Mouse (Mus musculus): ENCODE measurements at regions not wholly inside any gene's neighbourhood (a gene's known extent, or its start where the extent isn't known, plus 50 kb on each side); places are given as distances from the start of the nearest gene placed in this dataset.

DNA sequence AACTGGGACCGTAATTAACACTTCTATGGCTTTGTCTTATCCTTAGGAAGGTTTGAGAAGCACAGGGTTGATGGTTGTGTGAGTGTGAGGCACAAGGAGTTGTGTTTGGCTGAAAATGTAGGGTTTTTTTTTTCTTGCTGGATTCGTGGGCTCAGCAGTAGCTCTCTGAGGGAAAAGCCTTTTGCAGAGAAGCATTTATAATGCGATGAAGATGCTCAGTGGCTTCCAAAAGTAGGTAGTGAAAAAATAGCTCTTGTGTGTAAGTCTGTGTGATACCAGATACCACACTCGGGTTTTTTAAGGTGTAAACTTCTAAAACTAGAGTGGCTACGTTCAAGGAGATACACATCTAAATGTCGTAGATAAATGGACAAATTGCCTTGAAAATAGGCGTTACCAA lies 149.1 kb upstream of the 4933402D24Rik start:
- no peak for ATAC-seq (ENCODE audit: low FRiP score)
- Histone ChIP-seq H3K4me2 (no peak overlapping the region), H3K4me3 (replicated peaks) (no peak overlapping the region), H3K27ac (replicated peaks) (no peak overlapping the region), H3K9me3 (replicated peaks) (no peaks in the 10 kb centered on the region), H3K27me3 (replicated peaks) (no peaks in the 10 kb centered on the region), H3K4me1 (no peaks in the 10 kb centered on the region), H3K9ac (replicated peaks) (no peak overlapping the region), H3K36me3 (no peaks in the 10 kb centered on the region)
- 73% methylated on average over 7 of the region's 7 CpGs for WGBS

DNA sequence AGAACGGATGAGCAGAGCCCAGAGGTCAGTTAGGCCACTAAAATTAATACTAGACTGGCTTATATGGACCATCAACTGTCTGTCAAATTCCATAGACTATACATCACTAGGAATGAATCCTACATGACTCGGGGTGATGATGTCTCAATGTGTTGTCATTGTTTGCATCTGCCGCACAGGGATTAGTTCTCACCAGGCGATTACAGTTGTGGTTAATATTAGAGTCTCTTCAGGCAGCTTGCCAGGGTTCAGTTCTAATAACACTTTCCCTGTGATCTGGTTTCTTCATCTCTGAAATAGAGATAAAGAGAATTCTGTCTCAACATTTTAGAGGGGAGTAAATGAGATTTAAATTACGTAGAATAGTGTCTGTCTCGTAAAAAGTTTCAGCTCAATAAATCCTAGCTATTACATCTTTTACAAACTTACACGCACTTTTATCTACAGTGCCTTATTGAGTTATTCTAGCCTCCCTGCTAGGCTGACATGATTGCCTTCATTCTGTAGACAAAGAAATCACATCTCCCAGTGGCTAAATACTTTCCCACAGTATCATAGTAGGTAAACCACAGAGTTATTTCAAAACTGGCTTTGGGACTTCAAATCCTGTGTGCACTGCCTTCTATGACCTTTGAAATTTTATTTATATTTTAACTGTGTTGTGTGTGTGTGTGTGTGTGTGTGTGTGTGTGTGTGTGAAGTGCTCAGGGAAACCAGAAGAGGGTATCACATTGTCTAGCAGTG lies 148.0 kb upstream of the 4933402D24Rik start:
- Histone ChIP-seq H3K27ac (replicated peaks) (no peak overlapping the region), H3K4me2 (no peak overlapping the region), H3K9me3 (replicated peaks) (no peaks in the 10 kb centered on the region), H3K9ac (replicated peaks) (no peak overlapping the region), H3K36me3 (no peaks in the 10 kb centered on the region), H3K4me3 (replicated peaks) (no peak overlapping the region), H3K27me3 (replicated peaks) (no peaks in the 10 kb centered on the region), H3K4me1 (no peaks in the 10 kb centered on the region)
- no peak for ATAC-seq (ENCODE audit: low FRiP score)
- WGBS: 76% methylated on average over 7 of the region's 7 CpGs

DNA sequence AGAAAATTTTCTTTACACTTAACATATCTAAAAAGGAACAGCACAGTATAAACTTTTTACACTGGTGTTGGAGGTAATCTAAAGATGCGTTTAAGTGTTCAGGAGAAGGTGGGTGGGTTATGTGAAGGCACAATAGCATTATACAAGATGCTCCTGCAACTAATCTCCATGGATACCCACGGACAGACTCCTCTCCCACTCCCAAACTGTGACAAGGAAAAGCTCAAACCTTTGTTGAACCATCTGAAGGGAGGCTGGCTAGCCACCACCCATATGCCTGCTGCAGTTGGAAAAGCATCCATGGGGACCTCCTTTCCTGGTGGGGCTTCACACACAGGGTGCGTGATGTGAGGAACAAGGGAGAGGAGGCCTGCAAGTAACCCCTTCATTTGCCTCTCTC lies 141.7 kb upstream of the 4933402D24Rik start:
- H3K4me2 ChIP-seq: no peak overlapping the region
- no peak for ATAC-seq (ENCODE audit: low FRiP score)
- 83% methylated on average over 3 of the region's 3 CpGs for WGBS
- no peak overlapping the region for H3K9ac ChIP-seq (replicated peaks)
- H3K27me3 ChIP-seq (replicated peaks): no peaks in the 10 kb centered on the region
- no peaks in the 10 kb centered on the region for H3K9me3 ChIP-seq (replicated peaks)
- H3K4me1 ChIP-seq: no peaks in the 10 kb centered on the region
- H3K4me3 ChIP-seq (replicated peaks): no peak overlapping the region
- H3K36me3 ChIP-seq: no peaks in the 10 kb centered on the region
- H3K27ac ChIP-seq (replicated peaks): no peak overlapping the region

DNA sequence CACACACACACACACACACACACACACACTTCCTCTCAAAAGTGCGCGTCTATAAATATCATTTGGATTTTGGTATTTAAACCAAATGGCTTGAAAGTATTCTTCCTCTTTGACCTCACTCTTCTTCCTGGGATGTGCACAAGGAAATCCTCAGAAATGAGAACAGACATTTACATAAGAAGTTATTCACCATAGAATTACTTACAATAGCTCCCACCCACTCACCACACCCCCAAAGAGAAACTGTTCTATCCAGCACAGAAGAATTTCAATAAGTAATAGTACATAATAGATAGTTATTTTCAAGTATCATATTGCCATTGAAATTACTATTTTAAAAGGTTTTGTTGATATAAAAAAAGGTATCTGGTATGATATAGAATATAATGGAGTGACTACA lies 140.1 kb upstream of the 4933402D24Rik start:
- Histone ChIP-seq H3K27ac (replicated peaks) (no peak overlapping the region), H3K4me1 (no peaks in the 10 kb centered on the region), H3K36me3 (no peaks in the 10 kb centered on the region), H3K4me2 (no peak overlapping the region), H3K27me3 (replicated peaks) (no peaks in the 10 kb centered on the region), H3K4me3 (replicated peaks) (no peak overlapping the region), H3K9me3 (replicated peaks) (no peaks in the 10 kb centered on the region), H3K9ac (replicated peaks) (no peak overlapping the region)
- 92% methylated on average over 2 of the region's 2 CpGs for WGBS
- no peak for ATAC-seq (ENCODE audit: low FRiP score)

DNA sequence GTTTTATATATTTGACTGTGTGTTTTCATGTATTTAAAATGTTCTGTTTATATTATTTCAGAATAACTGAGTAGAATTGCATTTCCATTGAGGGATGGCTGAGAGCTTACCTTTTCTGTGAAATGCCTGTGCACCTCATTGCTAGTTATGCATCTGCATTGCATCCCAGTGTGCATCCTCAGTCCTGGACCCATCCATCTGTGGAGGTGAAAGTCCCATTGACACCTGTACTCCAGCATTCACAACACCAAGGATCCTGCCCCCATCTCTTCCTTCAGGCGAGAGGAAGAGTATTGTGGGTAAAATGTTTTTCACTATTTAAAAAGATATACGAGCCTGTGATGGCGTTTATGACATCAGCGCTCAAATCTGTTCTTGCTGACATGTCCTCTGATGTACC lies 134.6 kb upstream of the 4933402D24Rik start:
- H3K36me3 ChIP-seq: no peaks in the 10 kb centered on the region
- H3K4me3 ChIP-seq (replicated peaks): no peak overlapping the region
- no peak for ATAC-seq (ENCODE audit: low FRiP score)
- H3K4me2 ChIP-seq: no peak overlapping the region
- H3K27me3 ChIP-seq (replicated peaks): no peaks in the 10 kb centered on the region
- no peaks in the 10 kb centered on the region for H3K9me3 ChIP-seq (replicated peaks)
- H3K4me1 ChIP-seq: peaks cover 10% of the 10 kb centered on the region
- WGBS: 94% methylated on average over 4 of the region's 4 CpGs
- no peak overlapping the region for H3K27ac ChIP-seq (replicated peaks)
- H3K9ac ChIP-seq (replicated peaks): no peak overlapping the region

DNA sequence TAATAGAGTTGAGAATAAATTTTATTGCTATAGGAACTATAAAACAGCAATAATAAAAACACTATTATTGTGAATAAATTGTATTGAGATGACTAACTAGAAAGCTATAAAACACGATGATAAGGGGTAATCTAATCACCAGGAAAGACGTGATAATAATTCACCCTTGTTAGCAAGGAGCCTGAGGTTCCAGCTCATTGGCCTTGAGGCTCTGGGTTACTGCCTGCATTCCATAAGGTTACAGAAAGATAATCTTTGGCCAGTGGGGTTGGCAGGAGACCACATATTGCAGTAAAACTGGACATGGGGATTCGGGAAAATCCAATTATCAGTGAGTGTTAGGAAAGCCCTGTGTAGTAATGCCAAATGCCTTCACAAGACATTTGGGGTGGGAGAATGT lies 134.1 kb upstream of the 4933402D24Rik start:
- Histone ChIP-seq H3K9me3 (replicated peaks) (no peaks in the 10 kb centered on the region), H3K9ac (replicated peaks) (no peak overlapping the region), H3K4me1 (peaks cover 10% of the 10 kb centered on the region), H3K36me3 (no peaks in the 10 kb centered on the region), H3K27ac (replicated peaks) (no peak overlapping the region), H3K4me3 (replicated peaks) (no peak overlapping the region), H3K27me3 (replicated peaks) (no peaks in the 10 kb centered on the region), H3K4me2 (no peak overlapping the region)
- 41% methylated on average over 3 of the region's 3 CpGs for WGBS
- ATAC-seq (ENCODE audit: low FRiP score): no peak

DNA sequence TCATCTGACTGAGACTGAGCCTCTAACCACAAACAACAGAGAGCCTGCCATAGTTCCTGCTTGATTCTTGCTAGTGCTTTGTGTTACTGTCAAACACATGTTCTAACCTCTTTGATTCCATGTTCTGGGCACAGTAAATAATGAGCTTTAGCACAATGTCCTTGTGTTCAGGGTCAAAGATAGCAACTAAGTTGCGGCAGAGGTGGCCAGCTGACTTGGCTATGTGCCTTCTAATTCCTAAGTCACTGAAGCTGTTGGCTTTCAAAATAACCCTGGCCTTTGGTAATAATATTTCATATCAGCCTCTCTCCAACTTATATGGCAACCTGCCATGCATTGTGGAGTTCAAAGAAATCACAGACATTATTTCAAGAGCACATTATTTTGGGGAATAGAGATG lies 133.3 kb upstream of the 4933402D24Rik start:
- peaks cover 10% of the 10 kb centered on the region for H3K4me1 ChIP-seq
- 38% methylated on average over 1 of the region's 1 CpGs for WGBS
- no peaks in the 10 kb centered on the region for H3K36me3 ChIP-seq
- no peak overlapping the region for H3K4me2 ChIP-seq
- no peaks in the 10 kb centered on the region for H3K9me3 ChIP-seq (replicated peaks)
- ATAC-seq (ENCODE audit: low FRiP score): no peak
- no peaks in the 10 kb centered on the region for H3K27me3 ChIP-seq (replicated peaks)
- H3K9ac ChIP-seq (replicated peaks): no peak overlapping the region
- H3K4me3 ChIP-seq (replicated peaks): no peak overlapping the region
- H3K27ac ChIP-seq (replicated peaks): no peak overlapping the region

DNA sequence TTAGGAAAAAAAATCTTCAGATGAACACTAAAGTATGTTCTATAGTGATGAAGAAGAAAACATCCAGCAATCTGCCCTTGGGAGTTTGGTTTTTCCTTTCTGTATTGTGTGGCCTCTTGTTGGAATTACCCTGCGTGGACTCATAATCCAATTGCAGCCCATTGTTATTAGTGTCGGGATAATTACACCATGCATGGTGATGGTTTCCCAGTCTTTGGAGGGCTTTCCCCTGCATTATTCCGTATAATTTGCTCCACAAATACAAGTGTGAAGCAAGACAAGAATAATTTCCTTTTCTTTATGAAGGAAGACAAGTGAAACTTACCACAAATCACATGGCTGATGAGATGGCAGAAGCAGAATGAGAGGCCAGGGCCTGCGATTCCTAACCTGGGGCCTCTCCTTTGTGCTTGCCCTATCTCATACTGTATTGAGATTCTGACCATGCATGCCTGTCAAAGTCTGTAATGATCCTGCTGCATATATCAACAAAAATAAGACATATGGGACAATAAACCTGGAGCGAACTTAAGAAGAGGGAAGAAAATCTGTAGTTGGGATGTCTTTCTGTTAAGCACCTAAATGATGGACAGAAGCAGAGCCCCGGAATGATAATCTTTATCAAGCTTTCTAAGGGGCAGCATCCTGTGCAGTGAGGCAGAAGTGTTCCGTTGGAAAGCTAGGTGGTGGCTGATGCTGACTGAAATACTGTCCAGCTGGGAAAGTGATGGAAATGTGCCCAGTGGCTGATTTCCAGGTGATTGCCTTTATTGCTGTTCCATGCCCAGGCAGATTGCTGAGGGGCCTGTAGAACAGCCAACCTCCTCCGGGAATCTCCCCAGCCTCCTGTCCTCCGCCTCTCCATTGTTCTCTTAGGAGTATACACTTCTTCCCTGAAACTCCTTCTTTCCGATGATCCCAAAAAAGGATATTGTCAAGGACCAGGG lies 130.8 kb upstream of the 4933402D24Rik start:
- no peak overlapping the region for H3K27ac ChIP-seq (replicated peaks)
- ATAC-seq (ENCODE audit: low FRiP score): no peak
- peaks cover 10% of the 10 kb centered on the region for H3K4me1 ChIP-seq
- H3K9ac ChIP-seq (replicated peaks): no peak overlapping the region
- H3K36me3 ChIP-seq: no peaks in the 10 kb centered on the region
- H3K4me3 ChIP-seq (replicated peaks): no peak overlapping the region
- WGBS: 47% methylated on average over 10 of the region's 10 CpGs
- H3K27me3 ChIP-seq (replicated peaks): no peaks in the 10 kb centered on the region
- H3K4me2 ChIP-seq: no peak overlapping the region
- H3K9me3 ChIP-seq (replicated peaks): no peaks in the 10 kb centered on the region

DNA sequence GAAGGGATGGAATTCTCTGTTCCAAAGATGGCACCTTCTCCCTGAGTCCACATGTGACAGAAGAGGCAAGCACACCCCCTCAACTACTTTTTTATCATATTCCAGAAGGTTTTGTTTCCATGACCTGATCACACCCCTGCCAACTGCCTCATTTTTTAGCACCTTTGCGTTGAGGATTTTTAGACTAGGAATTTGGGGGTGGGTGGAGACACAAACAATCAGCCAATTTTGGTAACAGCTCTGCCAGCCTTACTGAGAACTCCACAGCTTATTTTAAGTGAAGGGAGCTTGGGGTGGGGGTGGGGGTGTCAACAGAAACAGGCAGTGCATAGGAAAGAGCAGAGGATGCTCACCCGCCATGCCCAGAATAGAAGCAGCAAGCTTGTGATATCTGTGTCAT lies 129.7 kb upstream of the 4933402D24Rik start:
- 89% methylated on average over 2 of the region's 2 CpGs for WGBS
- ATAC-seq (ENCODE audit: low FRiP score): no peak
- no peaks in the 10 kb centered on the region for H3K27me3 ChIP-seq (replicated peaks)
- H3K27ac ChIP-seq (replicated peaks): no peak overlapping the region
- no peaks in the 10 kb centered on the region for H3K36me3 ChIP-seq
- no peaks in the 10 kb centered on the region for H3K9me3 ChIP-seq (replicated peaks)
- no peak overlapping the region for H3K4me3 ChIP-seq (replicated peaks)
- no peak overlapping the region for H3K4me2 ChIP-seq
- no peak overlapping the region for H3K9ac ChIP-seq (replicated peaks)
- peaks cover 10% of the 10 kb centered on the region for H3K4me1 ChIP-seq

DNA sequence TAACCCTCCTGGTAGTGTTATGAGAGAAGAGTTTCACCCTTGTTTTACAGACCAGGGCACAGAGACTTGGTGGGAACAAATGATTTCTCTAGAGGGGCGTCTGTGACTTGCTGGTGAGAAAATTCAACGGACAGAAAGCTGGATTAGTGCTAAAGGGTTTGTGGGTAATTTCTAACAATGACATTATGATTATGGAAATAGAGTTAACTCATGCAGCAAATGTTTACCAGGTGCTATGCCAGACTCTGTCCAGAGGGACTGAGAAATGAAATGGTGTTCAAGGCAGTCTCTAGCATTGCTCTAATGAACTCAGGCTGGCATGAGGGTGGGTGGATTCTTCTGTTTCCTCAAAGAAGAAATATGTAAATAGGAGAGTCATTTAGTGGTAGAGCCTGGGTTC lies 128.5 kb upstream of the 4933402D24Rik start:
- no peaks in the 10 kb centered on the region for H3K36me3 ChIP-seq
- H3K4me1 ChIP-seq: peaks cover 10% of the 10 kb centered on the region
- H3K4me2 ChIP-seq: no peak overlapping the region
- no peaks in the 10 kb centered on the region for H3K9me3 ChIP-seq (replicated peaks)
- WGBS: 73% methylated on average over 2 of the region's 2 CpGs
- no peaks in the 10 kb centered on the region for H3K27me3 ChIP-seq (replicated peaks)
- H3K27ac ChIP-seq (replicated peaks): no peak overlapping the region
- H3K4me3 ChIP-seq (replicated peaks): no peak overlapping the region
- H3K9ac ChIP-seq (replicated peaks): no peak overlapping the region
- no peak for ATAC-seq (ENCODE audit: low FRiP score)

DNA sequence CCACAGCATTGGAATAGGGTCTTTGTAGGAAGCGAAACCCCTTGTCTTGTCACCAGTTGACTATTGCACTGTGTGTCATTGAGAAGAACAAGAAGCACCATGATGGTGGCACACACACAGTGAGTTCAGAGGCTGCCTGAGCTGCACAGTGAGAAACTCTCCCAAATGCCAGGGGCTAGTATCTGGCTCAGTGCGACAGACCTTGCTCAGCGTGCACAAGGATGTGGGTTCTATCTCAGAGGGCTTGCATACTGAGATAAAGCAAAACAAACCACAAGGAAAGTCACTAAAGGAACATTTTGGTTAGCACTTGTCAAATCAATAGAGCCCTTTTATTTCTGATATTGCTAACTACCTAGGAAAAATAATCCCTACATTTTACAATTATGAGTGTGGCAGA lies 110.5 kb upstream of the 4933402D24Rik start:
- Histone ChIP-seq H3K9ac (replicated peaks) (no peak overlapping the region), H3K9me3 (replicated peaks) (no peaks in the 10 kb centered on the region), H3K4me2 (no peak overlapping the region), H3K4me1 (no peaks in the 10 kb centered on the region), H3K27me3 (replicated peaks) (no peaks in the 10 kb centered on the region), H3K27ac (replicated peaks) (no peak overlapping the region), H3K4me3 (replicated peaks) (no peak overlapping the region), H3K36me3 (no peaks in the 10 kb centered on the region)
- ATAC-seq (ENCODE audit: low FRiP score): no peak
- 91% methylated on average over 3 of the region's 3 CpGs for WGBS

DNA sequence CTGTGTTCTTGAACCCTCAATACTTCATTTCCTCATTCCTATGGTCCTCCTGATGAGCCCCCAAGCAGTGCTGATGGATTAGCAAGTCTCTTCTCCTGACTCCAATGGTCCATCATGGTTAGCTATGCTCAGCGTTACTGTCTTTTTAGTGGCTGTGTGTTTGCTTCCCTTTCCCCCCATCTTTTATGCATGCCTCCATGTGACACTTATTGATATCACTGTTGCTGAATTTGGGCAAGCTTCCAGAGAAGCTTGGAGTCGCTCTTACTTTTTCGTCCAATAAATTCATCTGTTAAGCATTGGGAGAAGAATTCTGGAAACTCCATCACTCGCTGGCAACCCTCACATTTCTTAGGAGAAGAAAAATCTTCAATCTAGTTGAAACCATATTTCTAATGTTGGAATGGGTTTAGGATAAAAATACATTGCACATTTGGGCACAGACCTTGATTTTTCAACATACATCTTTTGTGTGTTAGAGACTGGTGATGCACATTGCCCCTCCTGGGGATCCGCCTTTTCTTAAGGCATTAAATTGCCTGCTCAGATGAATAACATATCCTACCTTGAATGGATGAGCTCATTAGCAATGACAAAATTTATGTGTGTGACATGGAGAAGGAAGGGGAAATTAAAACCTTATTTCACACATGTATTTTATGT lies 107.7 kb upstream of the 4933402D24Rik start:
- H3K27ac ChIP-seq (replicated peaks): no peak overlapping the region
- no peak overlapping the region for H3K9ac ChIP-seq (replicated peaks)
- no peaks in the 10 kb centered on the region for H3K9me3 ChIP-seq (replicated peaks)
- 86% methylated on average over 5 of the region's 5 CpGs for WGBS
- no peak for ATAC-seq (ENCODE audit: low FRiP score)
- no peaks in the 10 kb centered on the region for H3K36me3 ChIP-seq
- H3K27me3 ChIP-seq (replicated peaks): no peaks in the 10 kb centered on the region
- H3K4me1 ChIP-seq: no peaks in the 10 kb centered on the region
- H3K4me2 ChIP-seq: no peak overlapping the region
- H3K4me3 ChIP-seq (replicated peaks): no peak overlapping the region

Measured in neural tube, embryonic 15.5 days (tissue).